Mouse (Mus musculus) spleen, adult 2 months (tissue): ENCODE data around the gene Golph3l. TPM values are rescaled to one million over a fixed set of nuclear protein-coding genes. Genes with fewer than 3 reads are reported as not detected.

Experiments used
- DNase-seq, 2 experiments: peaks; one replicate each; pipeline versions ENCODE4 v3.0.0 to v3.0.0-alpha.2; 2012 to 2021; ENCODE audit warnings: low spot score in 2 of 2, low read depth in 1 of 2
- H3K27ac ChIP-seq: fragments of 200-500 bp; 2 replicates; pipeline ENCODE4 v1.5.1; 2012; ENCODE audit warnings: low read length, inconsistent platforms; ENCODE audit not compliant: insufficient read depth
- H3K27me3 ChIP-seq: fragments of 200-500 bp; 2 replicates; pipeline ENCODE4 v1.6.1; 2012; ENCODE audit warnings: mild to moderate bottlenecking, moderate library complexity, low read length, inconsistent platforms; ENCODE audit not compliant: control insufficient read depth, insufficient read depth
- H3K36me3 ChIP-seq: fragments of 200-500 bp; 2 replicates; pipeline ENCODE4 v1.6.1; 2012; ENCODE audit warnings: mild to moderate bottlenecking, low read length, inconsistent platforms; ENCODE audit not compliant: control insufficient read depth, insufficient read depth
- H3K4me1 ChIP-seq: fragments of 200-500 bp; 2 replicates; pipeline ENCODE4 v1.6.1; 2011; ENCODE audit warnings: inconsistent platforms; ENCODE audit not compliant: control insufficient read depth, insufficient read depth, insufficient read length
- H3K4me3 ChIP-seq: fragments of 200-500 bp; 2 replicates; pipeline ENCODE4 v1.5.1; 2011; ENCODE audit warnings: mild to moderate bottlenecking, inconsistent platforms; ENCODE audit not compliant: insufficient read depth, insufficient read length; ENCODE audit errors: extremely low read depth
- CTCF ChIP-seq: fragments of 200-500 bp; IDR thresholded peaks from 2 replicates; pipeline ENCODE4 v1.5.1; 2011; ENCODE audit warnings: mild to moderate bottlenecking, inconsistent platforms; ENCODE audit not compliant: insufficient read depth, insufficient read length, insufficient replicate concordance; ENCODE audit errors: extremely low read depth
- POLR2A ChIP-seq: fragments of 200-500 bp; IDR thresholded peaks from 2 replicates; pipeline ENCODE4 v1.6.1; 2011; ENCODE audit warnings: low read depth, low read length, inconsistent platforms
- WGBS: fragments of 180-500 bp; shearing (Covaris S2); methylation state at CpG from one replicate; pipeline ENCODE4 v1.1.7; 2018; 5-methylcytosine and 5-hydroxymethylcytosine counted together
- polyA plus RNA-seq: library from polyadenylated mRNA; depleted of rRNA; stranded (reverse); fragments of >200 nt; gene quantifications from 2 replicates; pipeline ENCODE4 v1.2.3, GENCODE M21; 2012

Gene Golph3l
- polyA plus RNA-seq, 1 experiment = 3.8 TPM

DNA sequence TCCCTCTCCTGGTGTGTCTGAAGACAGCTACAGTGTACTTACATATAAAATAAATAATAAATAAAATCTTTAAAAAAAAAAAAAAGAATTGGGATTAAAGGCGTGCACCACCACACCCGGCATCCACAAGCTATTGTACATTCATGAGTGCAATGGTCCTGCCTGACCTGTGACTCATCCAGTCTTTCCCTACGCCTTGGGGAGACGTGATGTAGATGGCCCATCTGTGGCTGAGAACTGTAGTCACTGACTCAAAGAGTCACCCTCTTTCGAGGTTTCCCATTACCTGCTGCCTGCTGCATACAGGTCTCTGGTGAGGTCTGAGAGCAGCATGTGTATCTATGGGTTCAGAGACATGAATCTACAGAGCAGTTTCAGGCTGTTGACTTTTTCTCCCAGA lies 59.3 kb downstream of the Golph3l start:
- TF ChIP-seq CTCF (no peak), POLR2A (no peak)
- 85% methylated on average over 5 of the region's 5 CpGs for WGBS
- no peak overlapping the region for H3K4me3 ChIP-seq
- peaks cover 36% of the 10 kb centered on the region for H3K4me1 ChIP-seq
- no peaks in the 10 kb centered on the region for H3K27me3 ChIP-seq
- no peak overlapping the region for H3K27ac ChIP-seq
- H3K36me3 ChIP-seq = no peaks in the 10 kb centered on the region
- DNase-seq = no peak

DNA sequence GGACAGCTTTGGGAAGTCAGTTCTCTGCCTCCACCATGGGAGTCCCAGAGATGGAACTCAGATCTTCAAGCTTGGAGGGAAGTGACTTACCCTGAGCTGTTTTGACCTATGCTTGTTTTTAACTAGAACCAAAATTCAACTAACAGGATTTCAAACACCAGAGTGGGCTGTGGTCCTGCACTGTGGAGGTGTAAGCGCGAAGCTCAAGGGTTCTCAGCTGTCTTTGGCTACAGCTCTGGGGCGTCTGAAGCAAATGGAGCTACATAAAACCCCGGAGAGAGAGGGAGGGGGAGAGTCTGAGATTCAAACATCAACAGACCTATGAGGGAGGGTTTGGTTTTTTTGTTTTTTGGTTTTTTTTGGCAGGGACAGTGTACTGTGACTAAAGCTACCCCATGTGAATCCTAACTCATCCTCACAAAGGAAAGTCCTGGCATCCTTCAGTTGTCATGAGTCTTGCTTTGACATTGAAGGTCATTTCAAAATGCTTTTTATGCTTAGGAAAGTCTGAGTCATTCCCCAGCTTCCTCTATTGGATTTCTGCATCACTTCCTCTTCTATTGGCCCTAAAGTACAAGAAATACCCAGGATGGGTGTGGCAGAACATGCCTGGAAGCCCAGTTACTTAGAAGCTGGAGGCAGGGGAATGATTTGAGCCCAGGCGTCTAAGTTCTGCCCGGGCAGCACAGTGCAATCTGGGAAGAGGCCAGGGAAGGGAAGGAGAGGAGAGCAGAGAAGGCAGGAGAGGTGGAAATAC lies 61.7 kb downstream of the Golph3l start:
- 34% methylated on average over 6 of the region's 6 CpGs for WGBS
- DNase-seq = peak in 1 of 2 experiments; percentile 77
- peak overlapping the region; percentile 98 for H3K27ac ChIP-seq
- no peak overlapping the region for H3K4me3 ChIP-seq
- TF ChIP-seq CTCF (no peak), POLR2A (no peak)
- no peaks in the 10 kb centered on the region for H3K27me3 ChIP-seq
- no peaks in the 10 kb centered on the region for H3K36me3 ChIP-seq
- H3K4me1 ChIP-seq = peaks cover 35% of the 10 kb centered on the region

DNA sequence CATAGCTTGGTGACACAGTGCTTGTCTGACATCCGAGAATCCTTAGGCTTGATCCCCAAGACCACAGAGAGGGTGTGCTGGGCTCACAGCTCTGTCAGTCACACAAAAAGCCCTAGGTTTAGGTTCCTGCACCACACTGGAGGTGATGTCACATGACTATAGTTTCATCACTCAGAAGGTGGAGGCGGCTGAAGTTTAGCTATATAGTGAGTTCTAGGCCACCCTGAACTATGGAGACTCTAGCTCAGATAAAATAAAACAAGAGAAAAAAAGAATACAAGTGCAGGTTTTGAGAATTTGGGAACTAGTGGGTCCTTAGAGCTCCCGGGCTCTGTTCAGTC lies 62.3 kb downstream of the Golph3l start:
- Histone ChIP-seq H3K27ac (peak overlapping the region; percentile 98), H3K4me3 (no peak overlapping the region), H3K36me3 (no peaks in the 10 kb centered on the region), H3K27me3 (no peaks in the 10 kb centered on the region), H3K4me1 (peaks cover 30% of the 10 kb centered on the region)
- DNase-seq = no peak
- 75% methylated on average over 3 of the region's 3 CpGs for WGBS
- TF ChIP-seq CTCF = no peak
- no peak for TF ChIP-seq POLR2A

DNA sequence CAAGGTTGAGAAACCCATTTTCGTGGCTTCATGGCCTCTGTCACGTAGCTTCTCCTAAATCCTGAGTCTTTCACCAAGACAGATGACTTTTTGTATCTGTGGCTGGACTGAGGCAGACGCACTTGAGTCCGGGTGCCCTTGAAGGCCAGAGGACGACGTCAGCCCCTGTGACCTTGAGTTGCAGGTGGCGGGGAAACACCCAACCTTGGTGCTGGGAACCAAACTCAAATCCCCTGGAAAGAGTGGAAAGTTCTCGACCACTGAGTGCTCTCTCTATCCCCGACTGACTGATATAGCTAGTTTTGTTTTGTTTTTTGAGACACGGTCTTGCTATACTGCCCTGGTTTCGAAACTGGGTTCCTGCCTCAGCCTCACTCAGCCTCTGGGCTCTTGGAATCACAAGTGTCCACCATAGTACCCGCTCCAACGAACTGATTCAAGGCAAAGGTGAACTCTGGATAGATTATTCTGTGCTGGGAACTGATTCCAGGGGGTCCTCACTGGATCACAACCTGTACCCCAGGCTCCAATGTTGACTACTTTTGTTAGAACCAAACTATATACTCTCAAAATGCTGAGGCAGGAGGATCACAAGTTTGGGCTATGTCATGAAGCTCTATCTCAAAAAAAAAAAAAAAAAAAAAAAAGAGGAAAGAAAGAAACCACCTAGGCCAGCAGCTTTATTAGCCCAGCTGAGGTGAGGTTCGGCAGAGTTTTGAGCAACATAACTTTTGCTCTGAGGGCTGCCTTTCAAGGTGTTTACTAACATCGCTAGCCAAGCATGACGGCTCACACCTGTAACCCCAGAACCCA lies 62.9 kb downstream of the Golph3l start:
- WGBS = 69% methylated on average over 16 of the region's 16 CpGs
- no peak overlapping the region for H3K4me3 ChIP-seq
- peaks cover 30% of the 10 kb centered on the region for H3K4me1 ChIP-seq
- no peaks in the 10 kb centered on the region for H3K27me3 ChIP-seq
- H3K27ac ChIP-seq = peak overlapping the region; percentile 98
- no peaks in the 10 kb centered on the region for H3K36me3 ChIP-seq
- TF ChIP-seq POLR2A (no peak), CTCF (no peak)
- DNase-seq = no peak

DNA sequence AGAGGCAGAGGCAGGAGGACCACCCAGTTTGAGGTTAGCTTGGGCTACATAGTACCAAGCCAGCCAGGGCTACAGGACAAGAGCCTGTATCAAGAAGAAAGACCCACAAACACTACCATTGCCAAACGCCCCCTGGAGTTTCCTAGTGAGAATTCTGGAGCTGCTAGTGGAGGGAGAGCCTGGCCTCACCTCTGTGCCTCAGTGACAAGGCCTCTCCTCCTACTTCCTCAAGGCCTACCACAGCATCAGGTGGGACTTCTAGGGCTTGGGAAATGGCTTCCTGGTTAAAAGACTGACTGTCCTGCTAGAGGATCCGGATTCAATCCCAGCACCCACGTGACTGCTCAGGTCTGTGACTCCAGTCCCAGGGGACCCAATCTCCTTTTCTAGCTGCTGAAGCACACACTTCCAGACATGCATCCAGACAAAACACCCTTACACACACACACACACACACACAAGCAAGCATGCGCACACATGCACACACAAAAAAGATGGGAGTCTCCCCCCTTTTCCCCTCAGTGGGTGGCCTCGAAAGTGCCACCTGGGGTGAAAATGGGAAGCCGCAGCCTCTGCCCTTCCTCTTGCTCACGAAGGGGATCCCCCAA lies 63.6 kb downstream of the Golph3l start:
- Histone ChIP-seq H3K4me1 (peaks cover 30% of the 10 kb centered on the region), H3K27me3 (no peaks in the 10 kb centered on the region), H3K27ac (peak overlapping the region; percentile 98), H3K4me3 (peak overlapping the region; percentile 13; the same call in 1 of the 2 replicates), H3K36me3 (no peaks in the 10 kb centered on the region)
- peak; percentile 55 to 74 for DNase-seq
- 27% methylated on average over 7 of the region's 7 CpGs for WGBS
- TF ChIP-seq CTCF (no peak), POLR2A (no peak)

DNA sequence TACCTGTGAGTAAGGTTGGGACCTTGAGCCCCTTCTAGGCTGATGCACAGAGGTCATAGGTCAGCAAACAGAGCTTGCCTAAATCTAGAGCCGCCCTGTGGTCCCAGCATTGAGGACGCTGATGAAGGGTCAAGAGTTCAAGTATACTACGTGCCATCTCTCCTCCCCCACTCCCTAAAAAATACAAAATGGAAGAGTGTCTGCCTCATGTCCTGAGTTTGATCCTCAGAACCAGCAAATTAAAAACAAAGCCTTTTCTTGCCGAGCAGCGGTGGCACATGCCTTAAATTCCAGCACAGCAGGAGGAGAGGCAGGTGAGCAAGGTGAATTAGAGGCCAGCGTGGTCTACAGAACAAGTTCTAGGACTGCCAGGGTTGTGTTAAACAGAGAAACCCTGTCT lies 64.1 kb downstream of the Golph3l start:
- Histone ChIP-seq H3K27ac (peak overlapping the region; percentile 98), H3K27me3 (no peaks in the 10 kb centered on the region), H3K4me3 (no peak overlapping the region), H3K4me1 (peaks cover 30% of the 10 kb centered on the region), H3K36me3 (no peaks in the 10 kb centered on the region)
- 46% methylated on average over 6 of the region's 6 CpGs for WGBS
- no peak for DNase-seq
- TF ChIP-seq POLR2A (no peak), CTCF (no peak)
